Mouse (Mus musculus): Measurements from ENCODE around the gene Krt73. TPM values are rescaled to one million over a fixed set of nuclear protein-coding genes. Genes with fewer than 3 reads are reported as not detected.
A peak's percentile ranks its signal among the peaks of the same experiment; 100 is the strongest.

Gene Krt73
- total RNA-seq (2021): not detected
- long read RNA-seq, experiment 1: 0 reads
- long read RNA-seq, experiment 2: 0 reads

DNA sequence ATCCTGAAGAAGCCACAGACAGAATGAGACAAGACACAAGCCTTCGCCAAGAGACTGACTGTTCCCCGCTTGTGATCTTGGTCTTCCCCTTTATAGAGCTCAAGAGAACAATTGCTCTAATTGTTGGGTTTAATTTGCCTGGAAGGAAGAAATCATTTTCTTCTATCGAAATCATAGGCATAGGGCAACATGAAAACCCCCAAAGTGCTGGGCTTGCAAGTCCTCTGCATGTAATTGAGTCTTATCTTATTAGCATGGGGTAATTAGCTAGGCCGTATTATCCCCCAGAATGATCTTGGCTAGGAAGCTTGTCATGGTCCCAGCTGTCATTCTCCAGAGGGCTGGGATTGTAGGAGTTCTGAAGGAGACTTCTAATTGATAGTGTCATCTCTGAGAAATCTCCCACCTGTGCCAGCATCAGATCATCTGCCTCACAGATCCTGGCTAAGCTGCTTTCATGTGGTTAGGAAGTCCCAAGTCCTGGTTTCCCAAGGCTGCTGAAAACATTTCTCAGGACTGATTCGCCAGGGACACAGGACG is at the start of gene Krt73:
Gene Krt73, minus strand, starts transcription at position 51 of the 540 bp plus-strand sequence.
- DNase-seq: no peak

DNA sequence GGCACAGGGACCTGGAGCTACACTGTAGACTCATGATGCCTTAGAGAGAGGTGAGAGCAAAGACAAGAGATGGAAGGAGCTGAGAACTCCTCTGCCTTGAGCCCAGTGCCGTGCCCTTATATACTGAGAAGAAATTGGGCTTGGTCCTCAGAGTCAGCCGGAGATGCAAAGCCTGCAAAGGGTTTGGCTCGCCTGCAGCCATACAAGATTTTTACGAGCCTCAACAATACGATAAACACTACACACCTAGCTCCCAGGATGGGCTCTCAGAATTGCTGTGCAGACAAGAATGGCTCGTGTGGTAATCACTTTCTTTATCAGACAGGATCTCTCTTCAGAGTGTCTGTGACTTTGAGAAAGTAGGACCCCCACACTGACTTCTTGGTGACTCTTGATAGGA is 48.5 kb upstream of the Krt73 start, which contains the start of gene Krt1:
Gene Krt1, minus strand, starts transcription at position 101 of the 400 bp plus-strand sequence.
- no peak for DNase-seq

DNA sequence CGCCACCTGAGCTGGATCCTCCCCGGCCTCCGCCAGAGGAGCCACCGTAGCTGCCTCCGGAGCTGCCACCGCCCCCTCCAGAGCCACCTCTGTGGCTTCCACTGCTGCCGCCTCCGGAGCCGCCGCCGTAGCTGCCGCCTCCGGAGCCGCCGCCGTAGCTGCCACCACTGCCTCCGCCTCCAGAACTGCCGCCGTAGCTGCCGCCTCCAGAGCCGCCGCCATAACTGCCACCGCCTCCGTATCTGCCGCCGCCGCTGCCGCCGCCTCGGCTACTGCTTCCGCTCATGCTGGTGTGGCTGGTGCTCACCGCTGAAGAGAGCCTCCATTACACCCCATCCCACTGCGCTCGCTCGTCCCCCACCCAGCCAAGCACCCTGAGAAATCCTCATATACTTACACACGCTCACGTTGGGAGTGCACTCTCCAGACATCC is 43.8 kb upstream of the Krt73 start:
- DNase-seq: peak; percentile 41

DNA sequence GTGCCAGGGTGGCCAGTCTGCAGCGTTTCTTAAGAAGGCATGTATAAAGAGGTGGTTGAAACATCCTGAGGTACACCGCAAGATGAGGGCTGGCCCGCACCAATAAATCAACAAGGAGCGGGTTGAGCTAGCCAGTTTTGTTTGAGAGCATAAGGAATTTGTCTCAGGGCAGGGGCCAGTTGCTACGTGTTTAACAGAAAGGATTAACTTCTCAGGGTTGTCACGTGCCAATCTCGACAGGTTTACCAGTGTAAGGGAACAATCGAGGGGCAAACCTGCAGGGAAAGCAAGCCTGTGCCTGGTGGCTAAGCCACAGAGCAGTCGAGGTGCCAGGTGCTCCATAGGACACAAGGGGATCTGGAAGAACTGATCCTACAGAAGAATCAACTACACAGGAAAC is 41.0 kb upstream of the Krt73 start:
- no peak for DNase-seq

DNA sequence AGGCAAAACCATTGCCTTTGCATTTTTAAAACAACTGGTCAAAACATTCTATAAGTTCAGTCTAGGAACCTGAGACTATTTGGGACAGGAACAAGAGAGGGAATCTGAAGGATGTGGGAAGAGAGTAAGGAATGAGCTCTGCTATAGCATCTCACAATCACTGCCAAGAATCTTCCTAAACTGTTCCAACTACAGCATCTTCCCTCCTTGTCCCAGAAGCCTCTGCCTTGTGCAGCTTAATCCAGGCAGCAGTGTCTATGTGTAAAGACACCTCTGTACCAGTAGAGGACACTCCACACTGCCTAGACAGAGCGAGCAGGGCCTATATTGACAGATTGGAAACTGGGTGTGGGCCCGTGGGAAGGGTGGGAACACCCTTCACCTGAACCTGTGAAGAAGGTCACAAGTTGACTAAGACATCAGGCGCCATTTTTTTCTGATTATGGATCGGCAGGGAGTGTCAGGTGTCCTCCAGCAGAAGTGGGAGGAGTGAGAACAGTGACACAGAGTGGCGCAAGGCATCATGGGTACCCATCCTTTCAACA is 32.7 kb upstream of the Krt73 start:
- no peak for DNase-seq

DNA sequence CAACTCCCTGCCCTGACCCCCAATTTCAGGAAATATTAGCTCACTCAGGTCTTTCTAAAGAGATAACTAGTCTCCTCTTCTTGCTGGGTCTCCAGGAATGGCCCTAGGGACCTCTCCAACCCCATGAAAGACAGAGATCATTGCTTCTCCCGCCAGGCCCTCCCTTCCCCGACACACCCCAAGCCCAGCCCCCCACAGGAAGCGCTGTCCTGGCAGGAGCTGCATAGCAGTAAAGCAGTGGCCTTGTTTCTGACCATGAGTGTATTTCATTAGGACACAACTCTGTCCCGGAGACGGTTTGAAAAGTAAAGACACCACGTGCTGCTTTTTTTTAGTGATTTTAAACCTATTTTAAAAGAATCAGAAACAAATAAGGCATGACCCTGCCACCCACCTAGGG is 31.0 kb upstream of the Krt73 start:
- no peak for DNase-seq

DNA sequence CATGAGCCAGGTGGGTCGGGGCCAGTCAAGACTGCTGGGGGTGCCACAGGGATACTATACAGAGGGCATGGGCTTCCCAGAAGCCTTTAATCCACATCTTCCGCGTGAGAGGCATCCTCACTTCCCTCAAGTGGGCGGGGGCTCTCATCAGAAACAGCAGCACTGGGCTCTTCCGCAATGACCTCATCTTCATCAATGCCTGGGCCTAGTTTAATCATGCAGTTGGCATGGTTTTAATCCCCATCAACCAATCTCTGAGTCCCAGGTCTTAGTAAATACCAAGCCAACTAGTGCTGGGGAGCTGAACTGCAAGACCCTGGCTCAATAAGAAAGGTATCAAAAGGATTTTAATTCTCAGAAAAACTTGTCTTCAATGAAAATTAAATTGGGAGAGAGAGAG is 27.3 kb upstream of the Krt73 start:
- no peak for DNase-seq

DNA sequence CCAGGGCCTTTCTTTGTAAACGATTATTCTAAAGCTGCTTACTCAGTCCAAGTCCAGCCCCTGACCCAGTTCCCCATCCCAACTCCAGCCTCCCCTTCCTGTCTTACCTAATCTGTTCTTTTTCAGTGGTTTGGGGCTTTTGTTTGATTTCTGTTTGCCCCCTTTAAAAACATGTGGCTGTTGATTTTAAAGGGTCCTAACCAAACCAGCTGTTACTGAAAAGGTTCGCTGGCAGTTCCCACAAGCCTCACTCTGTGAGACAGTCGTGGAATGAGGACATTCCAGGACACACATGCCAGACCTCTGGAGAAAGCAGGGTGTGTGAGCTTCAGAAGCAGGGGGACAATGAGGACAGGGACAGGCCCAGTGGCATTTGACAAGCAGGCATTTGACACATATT is 19.6 kb upstream of the Krt73 start:
- DNase-seq: no peak

DNA sequence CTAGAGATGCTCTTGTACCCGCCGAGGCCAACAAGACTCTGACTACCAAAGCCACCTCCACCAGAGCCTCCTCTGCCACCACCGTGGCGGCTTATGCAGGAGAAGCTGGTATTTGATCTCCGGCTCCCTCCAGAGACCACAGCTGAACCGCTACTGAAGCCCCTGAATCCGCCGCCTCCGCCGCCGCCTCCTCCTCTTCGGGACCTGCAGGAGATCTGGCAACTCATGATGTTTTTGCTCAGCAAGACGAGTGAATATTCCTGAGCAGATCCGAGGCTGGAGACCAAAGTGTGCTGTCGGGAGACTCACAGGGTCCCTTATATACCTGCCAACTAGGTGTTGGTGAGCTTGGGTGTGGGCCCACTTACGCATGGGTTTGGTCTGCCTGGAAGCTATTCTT is 15.7 kb upstream of the Krt73 start, which contains the start of gene Krt2:
Gene Krt2, minus strand, starts transcription at position 295 of the 400 bp plus-strand sequence.
- no peak for DNase-seq

DNA sequence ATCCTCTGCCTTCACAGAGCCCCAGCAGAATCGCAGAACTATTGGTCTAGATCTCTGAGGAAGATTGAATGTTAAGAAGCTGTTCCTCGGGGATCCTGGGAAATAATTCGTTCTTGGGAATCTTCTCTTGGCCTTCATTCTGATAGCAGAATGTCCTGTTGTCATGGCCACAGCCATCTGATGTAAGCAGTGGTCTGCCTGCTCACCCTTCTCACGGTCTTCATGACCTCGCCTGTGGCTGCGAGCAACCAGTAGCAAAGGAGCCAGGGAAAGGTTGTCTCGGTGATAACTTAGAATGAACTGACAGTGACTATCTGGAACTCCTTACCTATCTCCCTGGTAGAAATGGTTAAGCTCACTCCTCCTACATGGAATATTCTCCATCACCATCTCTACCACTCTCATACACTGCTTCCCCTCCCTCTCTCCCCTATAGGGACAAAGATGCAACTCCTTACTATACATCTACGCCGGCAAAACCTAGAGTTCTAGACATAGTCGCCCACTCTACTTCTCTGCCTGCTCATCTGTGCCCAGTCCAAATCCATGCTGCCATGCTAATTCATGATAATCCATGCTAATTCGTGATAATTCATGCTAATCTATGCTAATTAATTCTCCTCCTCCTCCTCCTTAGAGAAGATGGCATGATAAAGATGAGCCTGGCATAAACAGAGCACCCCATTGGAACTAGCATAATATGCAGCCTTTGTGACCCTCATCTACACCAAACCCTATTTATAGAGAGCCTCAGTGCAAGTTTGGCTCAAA is 1.1 kb upstream of the Krt73 start:
- no peak for DNase-seq

DNA sequence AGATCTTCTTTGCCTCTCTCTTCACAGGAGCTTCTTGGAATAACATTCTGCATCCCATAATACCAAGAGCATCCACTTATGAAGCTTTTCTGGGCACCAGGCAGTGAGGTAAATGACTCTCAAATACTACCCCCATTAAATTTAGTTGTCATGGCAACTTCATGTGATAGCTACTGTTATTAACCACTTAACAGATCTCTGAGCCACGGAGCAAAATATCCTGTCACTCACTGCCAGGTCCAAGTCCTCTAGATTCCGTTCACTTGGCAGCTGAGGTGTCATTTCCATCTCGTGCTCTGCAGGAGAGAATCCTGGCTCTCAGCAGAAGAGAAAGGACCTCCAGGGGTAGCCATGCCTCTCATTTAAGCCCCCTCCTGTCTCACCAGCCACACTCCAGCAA is 11.3 kb downstream of the Krt73 start:
- no peak for DNase-seq

DNA sequence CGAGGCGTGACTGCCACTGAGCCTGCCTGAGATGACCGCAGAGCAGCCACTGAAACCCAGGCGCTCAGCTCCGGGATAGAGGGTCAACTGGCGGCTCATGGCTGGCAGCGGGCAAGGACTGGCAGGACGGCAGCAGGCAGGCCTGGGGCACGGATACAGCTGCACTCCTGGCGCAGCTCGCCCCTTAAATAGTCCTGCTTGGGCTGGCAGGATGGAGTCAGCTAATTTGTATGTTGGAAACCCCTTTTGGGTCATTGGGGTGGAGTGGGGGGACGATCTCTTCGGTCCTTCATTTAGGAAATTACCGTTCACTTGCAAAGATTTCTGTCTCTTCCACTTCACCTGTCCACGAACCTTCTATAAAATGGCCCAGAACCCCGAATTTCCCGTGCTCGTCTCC is 15.8 kb downstream of the Krt73 start, which contains the start of gene Krt72:
Gene Krt72, minus strand, starts transcription at position 101 of the 400 bp plus-strand sequence.
- DNase-seq: no peak

DNA sequence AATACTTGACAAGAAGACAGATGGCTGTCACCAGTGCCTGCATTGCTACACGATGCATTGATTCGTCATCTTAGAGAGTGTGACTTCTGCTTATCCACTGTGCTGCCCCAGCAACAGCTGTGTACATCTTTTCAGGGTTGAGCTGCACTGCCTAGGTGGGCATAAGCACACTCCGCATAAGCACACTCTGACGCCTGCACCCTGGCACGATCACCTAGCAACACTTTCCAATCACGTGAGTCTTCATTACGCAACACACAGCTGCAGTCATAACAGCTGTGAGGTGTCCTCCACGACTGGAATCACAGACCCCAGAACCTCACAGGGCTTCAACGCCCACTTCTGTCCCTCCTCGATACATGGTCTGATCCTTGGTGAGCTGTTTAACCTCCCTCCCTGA is 28.7 kb downstream of the Krt73 start:
- no peak for DNase-seq

DNA sequence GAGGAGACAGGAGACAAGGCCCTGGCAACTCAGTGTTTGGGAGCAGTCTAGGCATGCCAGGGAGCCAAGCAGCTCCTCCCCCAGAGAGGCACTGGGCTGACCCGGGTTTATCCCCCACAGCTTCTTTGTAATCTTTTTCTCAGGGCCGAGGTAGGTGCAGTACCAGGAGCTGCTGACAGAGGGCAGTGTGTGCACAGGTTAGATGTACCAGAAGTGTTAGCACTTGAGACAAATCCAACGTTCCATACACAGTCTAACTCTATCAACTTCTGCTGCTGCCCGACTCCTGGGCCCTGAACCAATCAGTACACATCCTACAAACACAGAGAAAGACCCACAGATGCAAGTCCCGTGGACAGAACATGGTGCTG is 29.4 kb downstream of the Krt73 start:
- DNase-seq: peak; percentile 87

DNA sequence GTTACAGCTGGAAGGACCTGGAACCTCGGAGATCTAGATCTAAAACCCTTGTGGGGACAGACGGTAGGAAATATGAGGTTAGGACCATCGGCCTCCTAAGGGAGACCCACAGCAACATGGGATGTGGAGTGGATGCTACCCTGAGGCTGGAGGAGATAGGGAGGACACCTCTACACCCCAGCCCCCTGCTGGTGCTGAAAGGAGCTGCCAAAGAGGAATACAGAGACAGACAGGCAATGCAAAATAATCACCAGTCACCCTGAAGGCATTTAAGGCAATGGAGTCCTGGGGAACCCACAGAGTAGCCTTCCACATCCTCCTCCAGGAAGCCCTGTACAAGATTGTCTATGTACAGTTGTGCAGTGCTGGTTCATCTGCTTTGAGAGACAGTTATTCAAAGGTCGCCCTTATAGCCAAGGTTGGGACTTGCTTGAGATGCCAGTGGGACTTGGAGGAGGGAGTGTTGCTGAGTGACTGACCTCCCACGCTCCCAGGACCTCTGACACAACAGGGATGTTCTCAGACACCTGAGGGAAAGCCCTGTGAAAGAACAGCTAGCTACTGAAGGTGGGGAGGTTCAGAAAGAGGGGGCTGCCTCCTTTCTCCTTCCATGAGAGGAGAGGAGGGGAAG is 30.0 kb downstream of the Krt73 start:
- DNase-seq: peak; percentile 29

DNA sequence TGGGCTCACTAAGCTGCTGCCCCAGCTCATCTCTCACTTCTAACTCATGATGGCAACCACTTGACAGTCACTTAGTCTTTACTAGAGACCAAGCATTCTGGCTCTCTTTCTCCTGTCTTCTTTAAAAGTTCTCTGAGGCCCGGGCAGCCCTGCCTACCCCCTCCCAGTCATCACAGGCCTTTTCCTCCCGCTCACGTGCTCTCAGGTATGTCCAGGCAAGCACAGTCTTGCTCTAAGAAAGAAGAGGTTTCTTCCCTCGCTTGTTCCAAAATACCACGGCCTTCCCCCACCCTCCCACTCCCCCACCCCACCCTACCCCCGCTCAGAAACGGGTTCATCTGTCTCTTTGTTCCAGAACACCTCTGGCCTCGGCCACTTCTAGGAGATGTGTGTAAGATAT is 31.9 kb downstream of the Krt73 start:
- DNase-seq: no peak

Other genes starting within 250 kb of the Krt73 start
- not detected for gene Krt90, start 239.4 kb downstream of the Krt73 start, total RNA-seq (2021)
- not detected for gene Krt75, start 228.4 kb downstream of the Krt73 start, total RNA-seq (2021)
- gene Gm5414, start 174.2 kb downstream of the Krt73 start, total RNA-seq (2021): not detected
- gene Gm5478, start 155.0 kb downstream of the Krt73 start, total RNA-seq (2021): not detected
- not detected for gene Krt6b, start 122.1 kb downstream of the Krt73 start, total RNA-seq (2021)
- gene Krt6a, start 108.0 kb downstream of the Krt73 start, total RNA-seq (2021): not detected
- gene Krt5, start 89.4 kb downstream of the Krt73 start, total RNA-seq (2021): not detected
- gene Krt71, start 59.2 kb downstream of the Krt73 start, total RNA-seq (2021): under 1 TPM; 0.18 to 0.28 TPM
- gene Krt72, start 15.9 kb downstream of the Krt73 start, total RNA-seq (2021): not detected
- not detected for gene Krt2, start 15.8 kb upstream of the Krt73 start, total RNA-seq (2021)
- not detected for gene Krt1, start 48.4 kb upstream of the Krt73 start, total RNA-seq (2021)
- not detected for gene Krt77, start 67.4 kb upstream of the Krt73 start, total RNA-seq (2021)
- gene Krt76, start 90.6 kb upstream of the Krt73 start, total RNA-seq (2021): not detected
- gene Krt4, start 122.4 kb upstream of the Krt73 start, total RNA-seq (2021): under 1 TPM in 1 of 2 experiments, not detected in 1; 0.21 TPM
- not detected for gene Krt79, start 138.0 kb upstream of the Krt73 start, total RNA-seq (2021)
- gene Krt78, start 151.9 kb upstream of the Krt73 start, total RNA-seq (2021): not detected
- gene Krt8, start 202.1 kb upstream of the Krt73 start, total RNA-seq (2021): 1 to 10 TPM; 1.4 to 1.7 TPM
- 1 to 10 TPM; 1.5 to 2.5 TPM for gene Krt18, start 225.8 kb upstream of the Krt73 start, total RNA-seq (2021)